Mouse (Mus musculus): Measurements from ENCODE around the gene Tmem107.

Gene Tmem107

GRCm38 (mm10) chr11:69073951-69074775 lies 3.6 kb downstream of the Tmem107 start:
- in situ Hi-C loops (cut with MboI, MseI) = no loop called here

DNA sequence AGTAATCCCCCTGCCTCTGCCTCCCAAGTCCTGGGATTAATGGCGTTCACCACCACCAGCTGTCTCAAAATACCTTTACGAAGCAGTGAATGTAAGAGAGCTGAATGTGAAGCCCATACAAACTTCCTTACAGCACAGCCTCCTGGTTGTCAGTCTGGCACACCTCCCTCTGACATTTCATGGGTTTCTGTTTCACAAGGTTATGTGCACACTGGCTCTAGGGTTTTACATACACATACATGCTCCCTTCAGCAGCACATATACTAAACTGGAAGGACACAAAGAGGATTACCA lies 4.1 kb downstream of the Tmem107 start:
- in situ Hi-C loops (cut with MboI, MseI) = no loop called here

DNA sequence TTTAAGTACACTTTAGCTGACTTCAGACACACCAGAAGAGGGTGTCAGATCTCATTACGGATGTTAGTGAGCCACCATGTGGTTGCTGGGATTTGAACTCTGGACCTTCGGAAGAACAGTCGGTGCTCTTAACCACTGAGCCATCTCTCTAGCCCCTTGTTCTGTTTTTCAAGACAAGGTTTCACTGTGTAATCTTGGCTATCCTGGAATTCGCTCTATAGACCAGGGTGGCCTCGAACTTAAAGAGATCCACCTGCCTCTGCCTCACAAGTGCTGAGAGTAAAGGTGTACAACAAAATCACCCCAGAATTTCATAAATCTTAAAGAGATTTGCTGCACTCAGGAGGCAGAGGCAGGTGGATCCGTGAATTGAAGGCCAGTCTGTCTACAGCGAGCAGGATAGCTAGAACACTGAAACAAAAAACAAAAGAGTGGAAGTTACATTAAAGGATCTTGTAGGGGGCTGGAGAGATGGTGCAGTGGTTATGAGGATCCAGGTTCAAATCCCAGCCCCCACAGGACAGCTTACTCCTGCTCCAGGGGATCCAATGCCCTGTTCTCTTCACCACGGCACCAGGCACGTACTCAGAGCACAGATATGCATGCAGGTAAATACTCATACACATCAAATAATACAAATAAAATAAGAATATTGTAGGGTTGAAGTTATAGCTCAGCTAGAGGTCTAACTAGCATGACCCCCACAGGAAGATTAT lies 5.3 kb downstream of the Tmem107 start:
- in situ Hi-C loops (cut with MboI, MseI) = no loop called here

DNA sequence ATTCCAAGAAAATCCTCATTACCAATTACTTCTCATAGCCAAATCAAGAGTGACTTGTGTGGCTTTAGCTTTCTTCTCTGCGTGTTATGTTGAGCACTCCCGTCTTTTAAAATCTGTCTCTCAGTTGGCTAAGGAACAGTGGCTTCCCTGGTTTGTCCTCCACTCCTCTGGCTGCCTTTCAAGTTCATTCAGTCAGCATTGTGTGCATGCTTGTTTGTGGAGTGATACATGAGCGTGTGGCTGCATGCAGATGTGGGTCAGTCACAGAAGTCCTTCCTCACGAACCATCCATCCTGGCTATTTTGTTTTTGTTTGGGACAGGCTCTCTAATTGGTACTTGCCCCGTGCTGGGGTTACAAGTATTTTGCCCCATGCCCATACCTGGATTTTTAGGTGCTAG lies 6.0 kb downstream of the Tmem107 start:
- in situ Hi-C loops (cut with MboI, MseI) = no loop called here

DNA sequence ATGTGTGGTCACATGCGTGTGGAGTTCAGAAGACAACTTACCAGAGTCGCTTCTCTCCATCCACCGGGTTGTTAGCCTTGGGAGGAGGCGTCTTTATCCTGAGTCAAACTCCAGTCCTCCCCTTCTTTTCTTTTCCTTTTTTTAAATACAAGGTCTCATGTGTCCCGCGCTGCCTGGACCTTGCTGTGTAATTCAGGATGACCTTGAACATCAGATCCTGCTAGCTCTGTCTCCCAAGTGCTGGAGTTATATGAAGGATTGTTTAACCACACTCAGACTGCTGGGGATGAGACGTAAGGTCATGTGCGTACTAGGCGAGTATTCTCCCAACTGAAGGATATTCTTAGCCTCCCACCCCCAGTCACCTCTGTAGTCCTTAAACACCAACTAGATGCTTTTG lies 6.7 kb downstream of the Tmem107 start:
- in situ Hi-C loops (cut with MboI, MseI) = no loop called here

DNA sequence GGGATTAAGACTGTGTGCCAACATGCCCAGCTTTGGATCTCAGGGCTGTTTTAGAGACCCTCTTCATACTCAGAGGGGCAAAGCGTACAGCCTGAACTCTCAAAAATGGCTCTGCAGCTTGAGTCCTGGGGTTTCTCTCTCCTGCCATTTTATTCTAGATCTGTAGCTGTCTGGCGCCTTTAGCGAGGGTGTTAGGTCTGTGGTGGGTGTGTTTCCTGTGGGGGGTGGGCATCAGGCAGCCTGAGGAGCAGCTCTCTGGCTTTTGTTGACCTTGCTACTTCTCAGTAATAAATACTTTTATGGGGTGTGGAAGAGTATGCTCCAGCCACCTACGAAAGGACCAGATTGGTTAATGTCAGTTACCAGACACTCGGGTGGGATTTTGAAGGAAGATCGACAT lies 7.4 kb downstream of the Tmem107 start:
- in situ Hi-C loops (cut with MboI, MseI) = no loop called here

- in situ Hi-C loops (cut with MboI, MseI) = no loop called here
Observed at GRCm38 (mm10) chr11:69078805-69079438, 8.3 kb downstream of the Tmem107 start.

DNA sequence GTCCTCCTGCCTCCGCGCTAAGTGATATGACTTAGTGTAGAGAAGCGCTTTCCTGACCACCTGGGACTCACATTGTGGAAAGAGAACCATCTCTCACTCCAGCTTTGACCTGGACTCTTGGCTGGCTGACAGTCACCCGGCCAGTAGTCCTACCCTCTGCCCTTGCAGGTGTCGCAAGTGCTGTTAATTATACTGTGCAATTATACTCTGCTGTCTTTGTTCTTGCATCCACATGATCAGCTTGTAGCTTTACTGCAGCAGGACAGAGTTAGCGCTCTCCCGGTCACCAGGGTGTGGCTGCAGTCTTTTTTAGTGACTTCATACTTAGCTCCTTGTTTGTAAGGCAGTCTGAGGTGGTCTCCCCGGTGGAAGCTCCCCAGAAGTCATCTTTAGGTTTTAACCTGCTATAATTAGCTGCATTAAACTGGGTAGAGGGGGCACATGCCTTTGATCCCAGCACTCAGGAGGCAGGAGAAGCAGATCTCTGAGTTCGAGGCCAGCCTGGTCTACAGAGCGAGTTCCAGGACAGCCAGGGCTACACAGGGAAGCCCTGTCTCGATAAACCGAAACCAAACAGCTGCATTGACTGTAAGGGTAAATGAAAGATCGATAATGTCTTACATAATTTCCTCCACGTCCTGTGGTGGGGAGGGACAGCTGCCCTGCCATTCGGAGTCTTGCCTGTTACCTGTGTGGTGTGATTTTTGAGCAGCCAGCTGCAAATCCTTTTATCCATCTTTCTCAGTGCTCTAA lies 9.7 kb downstream of the Tmem107 start:
- in situ Hi-C loops (cut with MboI, MseI) = no loop called here

- in situ Hi-C loops (cut with MboI, MseI) = no loop called here
Observed at GRCm38 (mm10) chr11:69080855-69081222, 10.2 kb downstream of the Tmem107 start.

DNA sequence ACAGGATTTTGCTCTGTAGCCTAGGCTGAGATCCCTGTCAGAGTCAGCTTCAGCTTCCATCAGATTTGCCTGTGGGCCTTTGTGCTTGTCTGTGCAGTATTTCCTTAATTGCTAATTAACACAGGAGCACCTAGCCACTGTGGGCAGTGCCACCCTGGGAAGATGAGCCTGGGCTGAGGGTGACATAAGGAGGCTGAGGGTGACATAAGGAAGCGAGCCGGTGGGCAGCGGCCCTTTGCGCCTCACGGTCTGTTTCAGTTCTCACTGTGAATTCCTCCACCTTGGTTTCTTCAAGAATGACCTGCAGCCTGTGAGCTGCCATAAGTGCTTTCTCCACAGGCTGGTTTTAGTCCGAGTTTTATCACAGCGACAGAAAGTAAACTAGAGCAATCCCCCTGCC lies 11.0 kb downstream of the Tmem107 start:
- in situ Hi-C loops (cut with MboI, MseI) = no loop called here

- in situ Hi-C loops (cut with MboI, MseI) = no loop called here
Observed at GRCm38 (mm10) chr11:69085608-69086007, 15.0 kb downstream of the Tmem107 start.

DNA sequence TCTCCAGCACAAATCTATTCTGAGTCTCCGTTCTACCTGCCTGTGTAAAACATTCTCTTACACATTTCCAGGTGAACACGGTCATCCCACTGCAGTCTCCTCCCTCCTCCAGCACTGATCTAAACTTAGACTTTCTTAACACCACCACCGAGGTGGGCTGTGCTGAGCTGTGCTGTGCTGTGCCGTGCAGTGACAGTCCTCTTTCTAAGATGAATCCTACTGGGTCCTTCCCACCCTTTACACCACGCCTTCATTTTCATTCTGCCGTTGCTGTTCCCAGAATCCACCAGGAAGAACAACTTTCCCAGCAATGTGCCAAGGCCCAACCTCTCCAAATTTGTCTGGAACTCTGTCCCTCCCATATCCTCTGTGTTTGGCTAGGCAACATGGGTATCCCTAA lies 15.8 kb downstream of the Tmem107 start:
- in situ Hi-C loops (cut with MboI, MseI) = no loop called here

GRCm38 (mm10) chr11:69087082-69087481 lies 16.5 kb downstream of the Tmem107 start:
- in situ Hi-C loops (cut with MboI, MseI) = no loop called here

DNA sequence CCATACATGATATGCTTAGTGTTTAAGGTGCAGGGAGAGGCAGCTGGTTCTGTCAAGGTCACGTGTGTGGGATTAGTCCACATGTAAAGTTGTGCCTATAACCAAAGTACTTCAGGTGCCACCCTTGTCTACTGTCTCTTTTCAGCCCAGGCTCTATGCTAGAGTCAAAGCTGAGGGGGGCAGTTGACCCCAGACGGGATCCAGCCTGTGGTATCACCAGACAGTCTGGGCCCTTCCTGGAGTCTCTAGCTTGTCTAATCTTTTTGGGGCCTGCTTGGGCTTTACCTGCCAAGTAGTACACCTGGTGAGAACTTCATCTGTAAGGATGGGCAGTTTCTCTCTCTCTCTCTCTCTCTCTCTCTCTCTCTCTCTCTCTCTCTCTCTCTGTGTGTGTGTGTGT lies 17.0 kb downstream of the Tmem107 start:
- in situ Hi-C loops (cut with MboI, MseI) = no loop called here

DNA sequence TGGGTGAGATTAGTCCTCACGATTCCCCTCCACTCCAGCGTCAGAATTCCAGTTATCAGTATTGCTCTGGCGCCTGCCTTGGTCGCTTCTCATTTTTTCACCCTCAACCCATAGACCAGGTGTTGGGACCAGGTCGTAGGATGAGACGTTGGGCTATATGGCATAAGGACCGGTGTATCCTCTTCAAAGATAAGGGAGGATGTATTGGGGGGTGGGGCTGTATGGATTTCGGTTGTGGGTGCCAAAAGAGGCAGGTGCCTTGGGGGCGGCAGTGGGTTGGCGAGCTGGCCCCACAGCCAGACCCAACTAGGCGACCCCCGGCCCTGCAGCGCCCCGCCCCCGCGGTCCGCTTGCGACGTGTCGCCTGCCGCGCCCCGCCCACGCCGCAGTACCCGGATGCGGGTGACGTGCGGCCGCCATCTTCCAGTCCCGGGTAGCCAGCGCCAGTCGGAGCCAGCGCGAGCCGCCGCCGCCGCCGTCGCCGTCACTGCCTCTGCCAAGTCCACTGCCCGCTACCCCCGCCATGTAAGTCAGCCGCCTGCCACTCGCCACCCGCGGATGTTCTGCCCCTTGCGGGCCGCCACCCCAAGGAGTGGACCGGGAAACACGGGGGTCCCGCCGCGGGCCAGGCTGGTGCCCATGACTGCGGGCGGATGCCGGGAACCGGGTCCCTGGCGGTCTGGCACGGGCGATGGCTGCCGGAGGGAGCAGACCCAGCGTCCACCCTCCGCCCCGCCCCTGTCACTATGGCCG lies 17.7 kb downstream of the Tmem107 start, which contains the start of gene Vamp2:
Gene Vamp2 (plus strand): TSS at position 388 of the 753 bp plus-strand sequence.
- in situ Hi-C loops (cut with MboI, MseI) = no loop called here

DNA sequence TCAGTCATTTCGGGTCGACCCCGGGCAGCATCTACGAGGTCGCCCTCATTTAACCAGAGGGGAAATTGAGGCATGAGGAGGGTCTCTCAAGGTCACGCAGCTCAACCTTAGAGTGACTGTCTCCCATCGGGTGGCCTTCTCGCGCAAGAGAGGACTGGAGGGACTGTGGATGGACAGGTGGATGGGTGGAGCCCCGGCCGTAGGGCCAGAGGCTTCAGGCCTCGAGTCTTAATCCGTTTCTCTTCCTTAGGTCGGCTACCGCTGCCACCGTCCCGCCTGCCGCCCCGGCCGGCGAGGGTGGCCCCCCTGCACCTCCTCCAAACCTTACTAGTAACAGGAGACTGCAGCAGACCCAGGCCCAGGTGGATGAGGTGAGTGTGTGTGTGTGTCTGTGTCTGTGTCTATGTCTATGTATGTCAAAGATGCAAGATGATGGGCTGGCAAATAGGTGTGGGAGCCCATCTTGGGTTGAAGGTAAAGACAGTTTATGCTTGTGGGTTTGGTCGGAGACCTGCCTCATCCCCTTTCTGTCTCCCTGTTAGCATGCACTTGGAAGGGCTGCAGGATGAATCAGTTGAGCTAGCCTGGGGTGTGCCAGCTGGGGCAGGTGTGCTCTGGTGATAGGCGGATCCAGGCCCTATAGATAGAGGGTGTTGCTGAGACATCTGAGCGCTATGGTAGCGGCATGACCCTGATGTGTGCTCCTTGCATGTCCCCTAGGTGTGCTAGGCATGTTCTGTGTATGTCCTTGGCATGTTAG lies 18.4 kb downstream of the Tmem107 start:
- in situ Hi-C loops (cut with MboI, MseI) = no loop called here

DNA sequence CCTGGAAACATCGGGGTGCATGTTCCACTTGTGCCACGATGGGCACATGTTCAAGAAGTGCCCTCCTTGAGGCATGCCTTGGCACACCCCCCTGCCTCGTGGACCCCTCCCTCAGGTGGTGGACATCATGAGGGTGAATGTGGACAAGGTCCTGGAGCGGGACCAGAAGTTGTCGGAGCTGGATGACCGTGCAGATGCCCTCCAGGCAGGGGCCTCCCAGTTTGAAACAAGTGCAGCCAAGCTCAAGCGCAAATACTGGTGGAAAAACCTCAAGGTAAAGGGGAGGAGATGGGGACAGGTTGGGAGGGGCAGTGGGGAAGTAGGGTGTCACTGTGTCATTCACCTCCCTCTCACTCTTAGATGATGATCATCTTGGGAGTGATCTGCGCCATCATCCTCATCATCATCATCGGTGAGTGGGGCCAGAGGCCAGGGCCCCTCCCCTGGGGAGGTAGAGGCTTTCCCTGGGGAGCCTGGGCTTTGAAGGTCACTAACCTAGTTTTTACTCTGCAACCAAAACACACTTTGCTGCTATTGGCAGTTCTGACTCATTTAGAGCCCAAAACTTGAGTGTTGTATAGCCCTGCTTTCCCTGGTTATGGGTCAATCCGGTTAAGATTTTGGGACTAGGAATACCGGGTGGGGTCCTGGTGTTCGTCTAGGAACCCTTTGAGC lies 19.1 kb downstream of the Tmem107 start:
- in situ Hi-C loops (cut with MboI, MseI) = loop anchor here (10.0 kb wide), 2 partner anchors 655 to 895 kb away; partner anchors contain the start of genes Ctdnep1, Elp5 and Pik3r5

DNA sequence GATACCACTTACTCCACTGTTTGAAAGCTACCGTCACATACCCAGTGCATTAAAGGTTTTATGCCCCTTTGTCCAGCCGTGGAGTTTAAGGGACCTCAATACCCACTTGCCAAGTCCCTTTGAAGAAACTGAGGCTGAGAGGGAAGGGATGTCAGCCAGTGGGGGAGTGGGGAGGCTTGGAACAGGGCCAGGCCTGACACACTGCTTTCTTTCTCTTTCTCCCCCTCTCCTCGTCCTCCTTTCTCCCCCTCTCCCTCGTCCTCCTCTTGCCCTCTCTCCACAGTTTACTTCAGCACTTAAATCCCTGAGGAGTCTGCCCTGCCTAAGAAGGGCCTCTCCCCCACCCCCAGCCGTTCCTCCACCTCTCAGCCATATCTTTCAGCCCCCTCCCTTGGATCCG lies 19.8 kb downstream of the Tmem107 start:
- in situ Hi-C loops (cut with MboI, MseI) = loop anchor here (10.0 kb wide), 2 partner anchors 656 to 894 kb away; partner anchors contain the start of genes Ctdnep1, Elp5 and Pik3r5

DNA sequence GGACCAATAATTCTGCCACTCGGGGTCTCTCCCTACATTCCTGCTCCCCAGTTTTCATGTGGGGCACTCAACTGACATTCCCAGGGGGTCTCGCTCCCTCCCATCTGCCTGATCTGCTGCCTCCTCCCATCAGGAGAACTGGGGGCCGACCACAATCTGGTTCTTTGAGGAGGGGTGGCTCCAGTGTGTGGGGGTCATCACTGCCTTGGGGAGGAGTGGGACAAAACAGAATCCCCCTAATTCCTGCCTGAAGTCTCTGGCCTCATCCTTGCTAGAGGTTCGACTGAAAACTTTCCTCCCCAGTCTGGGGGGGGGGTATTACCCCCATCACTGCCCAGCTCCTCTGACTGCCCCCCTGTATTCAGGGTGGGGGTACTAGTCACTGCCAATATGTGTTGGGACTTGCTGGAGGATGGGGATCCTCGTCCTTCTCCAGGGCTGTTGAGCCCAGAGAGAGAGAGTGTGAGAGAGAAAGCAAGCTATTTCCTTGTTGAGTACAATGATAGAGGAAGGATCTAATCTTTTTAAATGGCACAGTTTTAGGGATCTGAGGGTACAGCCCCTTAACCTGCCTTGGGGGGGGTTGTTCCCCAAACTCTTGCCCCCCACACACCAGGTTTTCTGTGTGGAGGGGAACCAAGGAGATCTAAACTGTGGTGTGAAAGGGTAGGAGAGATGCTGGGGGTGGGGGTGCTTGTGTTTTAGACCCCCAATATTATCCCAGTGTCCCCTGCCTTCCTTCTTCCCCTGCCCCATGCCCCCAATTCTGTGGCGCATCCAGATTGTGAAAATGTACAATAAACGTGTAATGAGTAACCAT lies 21.2 kb downstream of the Tmem107 start:
- in situ Hi-C loops (cut with MboI, MseI) = loop anchor here (10.0 kb wide), 2 partner anchors 657 to 893 kb away; partner anchors contain the start of genes Ctdnep1, Elp5 and Pik3r5

All from T-helper 1 cell (primary cell).